Mouse (Mus musculus) Patski (cell line): ENCODE measurements around the gene Smndc1. TPM values are rescaled to one million over a fixed set of nuclear protein-coding genes. Genes with fewer than 3 reads are reported as not detected.
"Not testable (repeated sequence)": the region's sequence is repeated elsewhere in the genome, so short reads cannot be mapped to it uniquely, and the experiment has no call there.

Experiments used
- ATAC-seq: fragments of 100-300 bp; one replicate; pipeline ENCODE4 v1.8.0; 2021
- CTCF ChIA-PET: fragments of 350-600 bp; sonication (Branson Sonifier 250); formaldehyde crosslinking; loops from one replicate; lab custom pipeline; 2022; ENCODE audit warnings: inconsistent platforms; lab: Charles Lee
- POLR2A ChIA-PET: fragments of 350-600 bp; sonication (Branson Sonifier 250); formaldehyde crosslinking; loops from one replicate; lab custom pipeline; 2022; ENCODE audit warnings: antibody characterized with exemption, inconsistent platforms; lab: Charles Lee
- DNase-seq: peaks from one replicate; pipeline ENCODE4 v3.0.0-alpha.2; 2011; ENCODE audit warnings: low read depth, low spot score
- H3K27me3 ChIP-seq: fragments of 371-371 bp; one replicate; pipeline ENCODE4 v1.5.1; 2021
- CTCF ChIP-seq: fragments of 100-300 bp; IDR thresholded peaks from one replicate; pipeline ENCODE4 v1.5.1; 2021
- in situ Hi-C: fragments of 300-500 bp; cut with MboI; formaldehyde crosslinking; loops from 3 replicates; pipeline ENCODE4 v1.11.1; 2018; ENCODE audit warnings: low pct_unique_long_range_greater_than_20kb, mixed read lengths
- polyA plus RNA-seq: library from polyadenylated mRNA; unstranded; gene quantifications from one replicate; pipeline ENCODE4 v1.2.3, GENCODE M21; 2021

Smndc1 gene
- polyA plus RNA-seq, 1 experiment from 2014 or later = 59.3 TPM

DNA sequence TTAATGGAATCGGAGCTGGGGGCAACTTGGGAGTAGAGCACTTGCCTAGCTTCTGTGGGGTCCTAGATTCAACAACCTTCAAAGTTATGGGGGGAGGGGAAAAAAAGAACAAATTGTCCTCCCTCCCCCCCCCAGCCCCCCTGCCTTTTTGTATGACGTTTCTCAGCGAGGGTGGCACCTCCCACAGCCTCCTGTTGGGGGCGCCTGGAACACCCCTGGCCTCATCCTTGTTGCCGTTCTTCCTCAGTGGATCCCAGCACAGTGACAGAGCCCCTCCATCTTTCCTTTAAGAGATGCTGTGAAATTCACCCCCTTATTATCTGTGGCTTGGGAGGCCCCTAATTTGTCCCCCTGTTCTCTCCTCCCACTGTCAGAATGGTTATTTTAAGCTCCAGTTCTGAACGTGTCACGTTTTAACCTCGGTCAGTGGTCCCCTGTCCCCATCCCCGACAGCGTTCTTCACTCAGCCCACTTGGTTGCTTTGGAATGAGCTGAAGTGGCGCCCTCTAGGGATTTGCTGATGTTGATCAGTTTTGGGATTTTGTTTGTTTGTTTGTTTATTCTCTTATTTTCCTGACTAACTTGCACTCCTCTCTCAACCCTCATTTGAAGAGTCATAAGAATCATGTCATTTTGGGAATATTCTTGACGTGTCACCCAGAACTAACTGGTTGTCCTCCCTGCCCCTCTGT, 12.5 kb upstream of the Smndc1 start:
- ATAC-seq (no peak), DNase-seq (no peak)
- H3K27me3 ChIP-seq = no peaks in the 10 kb centered on the region
- in situ Hi-C loops = no loop called here
- peak; percentile 40 for TF ChIP-seq CTCF
- ChIA-PET CTCF (interaction anchor here (0.9 to 2.3 kb wide), 3 partner anchors 15 to 191 kb away, joined by 4 to 8 read pairs (median 6); no protein-coding TSS in a partner anchor), POLR2A (no interaction called here)

GRCm38 (mm10) chr19:53400332-53401110, 10.1 kb upstream of the Smndc1 start:
- ATAC-seq (no peak), DNase-seq (no peak)
- ChIA-PET POLR2A (interaction anchor here (0.6 kb wide), 1 partner anchor 109 kb away, joined by 3 read pairs; no protein-coding TSS in a partner anchor), CTCF (interaction anchor here (1.1 to 2.7 kb wide), 8 partner anchors 10 to 179 kb away, joined by 3 to 9 read pairs (median 4); no protein-coding TSS in a partner anchor)
- TF ChIP-seq CTCF = peak; percentile 39
- in situ Hi-C loops = no loop called here
- no peaks in the 10 kb centered on the region for H3K27me3 ChIP-seq

- ATAC-seq (no peak), DNase-seq (no peak)
- CTCF ChIA-PET = interaction anchor here (1.1 to 2.7 kb wide), 3 partner anchors 13 to 177 kb away, joined by 3 to 9 read pairs (median 5); no protein-coding TSS in a partner anchor
- in situ Hi-C loops = loop anchor here (25.0 kb wide), 2 partner anchors 363 to 538 kb away; partner anchors contain the start of genes Bbip1 and Shoc2
- H3K27me3 ChIP-seq = no peaks in the 10 kb centered on the region
- POLR2A ChIA-PET = interaction anchor here (0.6 kb wide), 1 partner anchor 202 kb away, joined by 4 read pairs; no protein-coding TSS in a partner anchor
- TF ChIP-seq CTCF = no peak
Observed at GRCm38 (mm10) chr19:53399213-53399612, 8.8 kb upstream of the Smndc1 start.

DNA sequence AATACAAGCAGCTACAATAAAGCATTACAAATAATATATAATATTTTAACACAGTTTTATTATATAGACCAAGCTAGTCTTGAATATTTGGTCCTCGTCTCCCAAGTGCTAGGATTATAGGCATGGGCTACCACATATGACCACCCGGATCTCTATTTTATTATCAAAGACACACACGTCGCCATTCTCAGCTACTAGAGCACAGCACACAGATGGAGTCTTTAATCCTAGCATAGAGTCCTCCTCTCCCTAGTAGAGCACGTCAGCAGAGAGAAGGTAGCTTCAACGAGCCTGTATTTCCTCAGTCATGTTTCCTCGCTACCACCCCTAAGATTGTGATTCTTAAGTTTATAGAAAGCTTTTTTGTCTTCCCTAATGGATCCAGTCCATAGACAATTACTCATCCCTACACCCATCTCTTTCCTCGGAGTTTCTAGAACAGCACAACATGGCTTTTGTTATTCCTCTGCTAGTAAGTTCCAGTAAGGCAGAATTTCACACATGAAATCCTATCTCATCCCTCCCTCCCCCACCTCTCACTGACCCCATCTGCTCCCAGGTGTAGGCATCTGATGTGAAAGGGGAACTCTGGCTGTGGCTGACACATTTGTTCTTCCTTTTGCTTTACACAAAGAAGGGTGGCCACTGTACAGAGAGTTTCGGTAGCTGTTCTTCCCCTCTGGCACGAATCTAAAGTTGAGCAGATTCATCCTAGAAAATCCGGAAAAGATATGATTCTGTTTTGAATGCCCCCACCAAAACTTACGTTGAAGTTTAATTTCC, 7.3 kb upstream of the Smndc1 start:
- no peak for DNase-seq
- ATAC-seq = no peak
- TF ChIP-seq CTCF = no peak
- in situ Hi-C loops = loop anchor here (25.0 kb wide), 2 partner anchors 365 to 540 kb away; partner anchors contain the start of genes Bbip1 and Shoc2
- ChIA-PET POLR2A (no interaction called here), CTCF (interaction anchor here (0.8 to 2.7 kb wide), 4 partner anchors 22 to 239 kb away, joined by 3 to 7 read pairs (median 4); no protein-coding TSS in a partner anchor)
- no peaks in the 10 kb centered on the region for H3K27me3 ChIP-seq

GRCm38 (mm10) chr19:53395805-53396204, 5.4 kb upstream of the Smndc1 start:
- not testable (repeated sequence) for DNase-seq
- in situ Hi-C loops = loop anchor here (25.0 kb wide), 2 partner anchors 366 to 541 kb away; partner anchors contain the start of genes Bbip1 and Shoc2

DNA sequence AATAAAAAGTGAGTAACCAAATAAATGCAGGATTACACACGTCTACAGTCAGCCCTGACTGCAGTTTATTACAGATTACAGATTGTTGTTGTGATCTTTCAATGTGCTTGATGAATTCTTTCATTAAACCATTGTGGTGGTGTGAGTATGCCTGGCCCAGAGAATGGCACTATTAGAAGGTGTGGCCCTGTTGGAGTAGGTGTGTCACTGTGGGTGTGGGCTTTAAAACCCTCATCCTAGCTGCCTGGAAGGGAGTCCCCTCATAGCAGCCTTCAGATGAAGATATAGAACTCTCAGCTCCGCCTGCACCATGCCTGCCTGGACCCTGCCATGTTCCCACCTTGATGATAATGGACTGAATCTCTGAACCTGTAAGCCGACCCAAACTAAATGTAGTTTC, 4.6 kb upstream of the Smndc1 start:
- H3K27me3 ChIP-seq, ATAC-seq, DNase-seq: not testable (repeated sequence)
- in situ Hi-C loops = loop anchor here (5.0 to 25.0 kb wide), 3 partner anchors 247 to 542 kb away; partner anchors contain the start of genes Bbip1 and Shoc2
- CTCF ChIA-PET = interaction anchor here (0.7 to 3.0 kb wide), 18 partner anchors 10 to 255 kb away, joined by 3 to 13 read pairs (median 4); no protein-coding TSS in a partner anchor
- POLR2A ChIA-PET = interaction anchor here (1.2 kb wide), 1 partner anchor 15 kb away, joined by 3 read pairs; no protein-coding TSS in a partner anchor

More at GRCm38 (mm10) chr19:53395805-53396204, 5.4 kb upstream of the Smndc1 start:
- H3K27me3 ChIP-seq, ATAC-seq, POLR2A ChIA-PET: not testable (repeated sequence)
- CTCF ChIA-PET = interaction anchor here (1.0 to 3.0 kb wide), 4 partner anchors 9 to 198 kb away, joined by 3 to 13 read pairs (median 6); no protein-coding TSS in a partner anchor

- in situ Hi-C loops = loop anchor here (5.0 to 25.0 kb wide), 3 partner anchors 248 to 543 kb away; partner anchors contain the start of genes Bbip1 and Shoc2
- ATAC-seq (no peak), DNase-seq (no peak)
- no peaks in the 10 kb centered on the region for H3K27me3 ChIP-seq
- TF ChIP-seq CTCF = peak; percentile 64
- CTCF ChIA-PET = interaction anchor here (0.7 to 3.0 kb wide), 24 partner anchors 11 to 255 kb away, joined by 3 to 13 read pairs (median 4); no protein-coding TSS in a partner anchor
- POLR2A ChIA-PET = interaction anchor here (0.7 to 1.2 kb wide), 3 partner anchors 16 to 267 kb away, joined by 3 to 6 read pairs (median 3); no protein-coding TSS in a partner anchor
Observed at GRCm38 (mm10) chr19:53394552-53394951, 4.2 kb upstream of the Smndc1 start.

DNA sequence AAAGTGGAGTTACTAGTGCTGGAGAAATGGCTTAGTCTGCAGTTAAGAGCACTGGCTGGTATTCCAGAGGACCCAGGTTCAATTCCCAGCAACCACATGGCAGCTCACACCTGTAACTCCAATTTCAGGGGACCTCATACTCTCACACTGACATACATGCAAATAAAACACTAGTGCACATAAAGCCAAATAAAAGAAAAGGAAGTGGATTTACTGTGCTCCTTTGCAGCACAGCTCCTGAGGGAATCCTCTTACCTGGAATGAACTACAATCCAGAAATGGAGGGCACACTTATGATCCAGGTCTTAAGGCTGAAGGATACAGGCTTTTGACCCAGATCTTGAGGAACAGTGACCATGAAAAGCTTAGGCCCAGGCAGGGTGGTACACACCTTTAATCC, 3.3 kb upstream of the Smndc1 start:
- TF ChIP-seq CTCF = no peak
- CTCF ChIA-PET = interaction anchor here (1.1 to 3.0 kb wide), 9 partner anchors 11 to 256 kb away, joined by 3 to 13 read pairs (median 4); no protein-coding TSS in a partner anchor
- H3K27me3 ChIP-seq = no peaks in the 10 kb centered on the region
- no peak for ATAC-seq
- in situ Hi-C loops = loop anchor here (5.0 to 25.0 kb wide), 3 partner anchors 249 to 544 kb away; partner anchors contain the start of genes Bbip1 and Shoc2
- POLR2A ChIA-PET = interaction anchor here (0.6 to 1.2 kb wide), 5 partner anchors 17 to 184 kb away, joined by 3 to 4 read pairs (median 3); no protein-coding TSS in a partner anchor
- no peak for DNase-seq
